Mouse (Mus musculus): ENCODE results near the gene Gm45062. TPM values are rescaled to one million over a fixed set of nuclear protein-coding genes. Genes with fewer than 3 reads are reported as not detected.

The Gm45062 gene
- polyA plus RNA-seq, 1 experiment: not detected

DNA sequence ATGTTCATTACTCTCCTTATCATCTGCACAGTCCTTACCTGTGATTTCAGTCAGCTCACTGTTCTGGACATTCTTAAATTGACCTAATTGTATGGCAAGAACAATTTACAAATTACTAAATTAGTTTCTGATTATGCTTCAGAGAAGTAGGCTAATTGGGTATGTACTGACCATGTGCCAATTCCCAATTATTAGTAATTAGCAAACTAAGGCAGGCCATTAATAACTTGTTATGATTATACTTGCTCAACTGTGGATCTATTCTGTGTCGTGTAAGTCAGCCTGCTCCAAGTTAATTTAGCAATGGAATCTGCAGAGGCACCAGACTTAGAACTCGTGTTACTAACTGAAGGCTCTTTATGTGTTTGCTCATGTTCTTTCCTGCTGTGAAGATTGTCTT lies 113.8 kb downstream of the Gm45062 start:
- no peak overlapping the region for H3K4me3 ChIP-seq (ENCODE audit: insufficient read depth, low read depth, low read length)
- no peaks in the 10 kb centered on the region; the same call in 1 of the 2 replicates for H3K4me1 ChIP-seq (ENCODE audit: control insufficient read depth, insufficient read depth, low read length)
- WGBS: 51% methylated on average over 2 of the region's 2 CpGs
- H3K27ac ChIP-seq (ENCODE audit: insufficient read depth, low read depth, low read length): no peak overlapping the region
- no peak for TF ChIP-seq CTCF (IDR thresholded peaks at IDR 0.05; ENCODE audit: insufficient read depth, low read depth, low read length)
- no peak for TF ChIP-seq POLR2A (IDR thresholded peaks at IDR 0.05; ENCODE audit: insufficient read depth, low read depth, low read length)

DNA sequence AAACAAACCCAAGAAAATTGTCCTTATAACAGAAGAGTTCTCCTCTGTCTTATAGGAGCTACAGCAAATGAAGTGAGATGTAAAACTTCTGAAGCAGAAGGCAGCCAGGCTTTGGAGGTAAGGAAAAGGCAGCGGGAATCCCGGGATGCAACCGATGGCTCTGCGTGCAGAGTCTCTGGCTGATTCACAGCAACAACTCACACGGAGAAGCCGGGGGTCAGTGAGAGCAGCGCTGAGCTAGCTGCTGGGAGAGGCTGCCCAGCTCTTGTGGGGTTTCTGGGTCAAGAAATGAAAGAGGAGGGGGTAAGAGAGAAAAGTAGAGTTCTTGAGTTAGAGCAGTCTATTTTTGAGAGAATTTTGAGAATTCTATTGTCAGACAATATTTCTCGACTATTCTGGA lies 114.6 kb downstream of the Gm45062 start:
- Histone ChIP-seq H3K27ac (ENCODE audit: insufficient read depth, low read depth, low read length) (no peak overlapping the region), H3K4me3 (ENCODE audit: insufficient read depth, low read depth, low read length) (no peak overlapping the region), H3K4me1 (ENCODE audit: control insufficient read depth, insufficient read depth, low read length) (no peaks in the 10 kb centered on the region; the same call in 1 of the 2 replicates)
- 40% methylated on average over 8 of the region's 8 CpGs for WGBS
- TF ChIP-seq POLR2A (IDR thresholded peaks at IDR 0.05; ENCODE audit: insufficient read depth, low read depth, low read length) (no peak), CTCF (IDR thresholded peaks at IDR 0.05; ENCODE audit: insufficient read depth, low read depth, low read length) (no peak)

DNA sequence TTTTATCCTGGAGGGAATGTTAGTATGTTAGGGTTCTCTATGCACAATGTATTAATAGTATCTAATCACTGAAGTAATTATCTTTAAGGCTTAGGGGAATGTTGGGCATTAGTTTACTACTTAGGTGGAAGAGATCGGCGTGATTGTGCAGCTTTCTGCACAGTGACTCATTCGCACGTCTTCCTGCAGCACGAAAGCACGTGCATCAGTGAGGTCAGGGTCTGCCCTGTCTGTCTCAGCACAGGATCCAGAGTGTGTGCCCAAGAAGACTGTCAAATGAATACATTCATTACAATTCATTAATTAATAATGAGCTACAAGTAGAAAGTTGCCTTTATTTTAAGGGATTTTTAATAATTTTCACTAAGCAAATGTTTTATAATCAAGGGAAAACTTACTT lies 115.0 kb downstream of the Gm45062 start:
- Histone ChIP-seq H3K4me3 (ENCODE audit: insufficient read depth, low read depth, low read length) (no peak overlapping the region), H3K27ac (ENCODE audit: insufficient read depth, low read depth, low read length) (no peak overlapping the region), H3K4me1 (ENCODE audit: control insufficient read depth, insufficient read depth, low read length) (no peaks in the 10 kb centered on the region; the same call in 1 of the 2 replicates)
- TF ChIP-seq POLR2A (IDR thresholded peaks at IDR 0.05; ENCODE audit: insufficient read depth, low read depth, low read length): no peak
- TF ChIP-seq CTCF (IDR thresholded peaks at IDR 0.05; ENCODE audit: insufficient read depth, low read depth, low read length): no peak
- 47% methylated on average over 6 of the region's 6 CpGs for WGBS

DNA sequence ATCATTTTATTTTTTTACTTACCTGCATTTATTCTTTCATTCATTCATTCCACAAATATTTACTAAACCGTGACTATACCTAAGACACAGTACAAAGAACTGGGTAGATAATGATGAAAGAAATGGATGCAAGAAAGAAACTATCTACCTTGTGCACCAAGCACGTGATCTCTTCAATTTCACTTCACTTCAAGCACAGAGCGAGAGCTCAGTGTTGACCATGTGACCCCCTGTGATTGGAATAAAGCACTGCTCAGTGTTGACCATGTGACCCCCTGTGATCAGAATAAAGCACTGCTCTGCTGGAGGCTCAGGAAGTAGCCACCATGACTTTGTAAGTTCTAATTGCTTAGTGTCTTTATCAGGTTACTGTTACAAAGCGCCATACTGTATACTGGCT lies 115.5 kb downstream of the Gm45062 start:
- Histone ChIP-seq H3K4me3 (ENCODE audit: insufficient read depth, low read depth, low read length) (no peak overlapping the region), H3K27ac (ENCODE audit: insufficient read depth, low read depth, low read length) (no peak overlapping the region), H3K4me1 (ENCODE audit: control insufficient read depth, insufficient read depth, low read length) (no peaks in the 10 kb centered on the region; the same call in 1 of the 2 replicates)
- no peak for TF ChIP-seq CTCF (IDR thresholded peaks at IDR 0.05; ENCODE audit: insufficient read depth, low read depth, low read length)
- no peak for TF ChIP-seq POLR2A (IDR thresholded peaks at IDR 0.05; ENCODE audit: insufficient read depth, low read depth, low read length)
- 95% methylated on average over 4 of the region's 4 CpGs for WGBS

DNA sequence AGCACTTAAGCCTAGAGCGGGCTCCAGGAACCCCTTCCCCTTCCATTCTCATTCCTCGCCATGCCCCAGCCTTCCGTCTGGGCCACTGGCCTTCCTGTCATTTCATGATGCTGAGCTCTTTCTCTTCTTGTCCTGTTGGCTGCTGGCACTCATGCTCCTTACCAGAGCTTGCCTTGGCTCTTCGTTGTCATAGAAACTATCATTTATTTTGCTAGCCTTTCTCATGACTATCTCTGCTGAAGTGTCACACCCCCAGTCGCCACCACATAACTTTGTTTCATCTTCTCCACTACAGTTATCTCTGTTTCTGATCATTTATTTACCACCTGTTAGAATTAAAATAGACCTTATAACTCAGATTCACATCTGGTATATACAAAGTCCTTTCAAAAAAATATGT lies 117.1 kb downstream of the Gm45062 start:
- TF ChIP-seq CTCF (IDR thresholded peaks at IDR 0.05; ENCODE audit: insufficient read depth, low read depth, low read length): no peak
- no peak for TF ChIP-seq POLR2A (IDR thresholded peaks at IDR 0.05; ENCODE audit: insufficient read depth, low read depth, low read length)
- H3K27ac ChIP-seq (ENCODE audit: insufficient read depth, low read depth, low read length): no peak overlapping the region
- no peak overlapping the region for H3K4me3 ChIP-seq (ENCODE audit: insufficient read depth, low read depth, low read length)
- 95% methylated on average over 5 of the region's 5 CpGs for WGBS
- H3K4me1 ChIP-seq (ENCODE audit: control insufficient read depth, insufficient read depth, low read length): no peaks in the 10 kb centered on the region; the same call in 1 of the 2 replicates

DNA sequence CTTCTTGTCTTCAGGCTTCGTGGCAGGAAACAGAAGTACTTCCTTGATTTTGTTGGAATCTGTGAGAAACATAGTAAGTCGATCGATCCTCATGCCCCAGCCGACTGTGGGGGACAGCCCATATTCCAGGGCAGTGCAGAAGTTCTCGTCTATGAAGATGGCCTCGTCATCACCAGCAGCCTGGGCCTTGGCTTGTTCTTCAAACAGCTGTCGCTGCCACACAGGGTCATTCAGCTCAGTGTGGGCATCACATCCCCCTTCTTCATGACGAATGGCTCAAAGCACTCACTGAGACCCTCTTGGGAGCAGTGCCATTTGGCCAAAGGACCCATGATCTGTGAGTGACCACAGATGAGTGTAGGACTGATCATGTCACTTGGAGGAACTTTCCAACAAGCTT lies 118.4 kb downstream of the Gm45062 start:
- 94% methylated on average over 8 of the region's 8 CpGs for WGBS
- no peaks in the 10 kb centered on the region; the same call in 1 of the 2 replicates for H3K4me1 ChIP-seq (ENCODE audit: control insufficient read depth, insufficient read depth, low read length)
- no peak overlapping the region for H3K4me3 ChIP-seq (ENCODE audit: insufficient read depth, low read depth, low read length)
- H3K27ac ChIP-seq (ENCODE audit: insufficient read depth, low read depth, low read length): no peak overlapping the region
- TF ChIP-seq CTCF (IDR thresholded peaks at IDR 0.05; ENCODE audit: insufficient read depth, low read depth, low read length) (no peak), POLR2A (IDR thresholded peaks at IDR 0.05; ENCODE audit: insufficient read depth, low read depth, low read length) (no peak)

DNA sequence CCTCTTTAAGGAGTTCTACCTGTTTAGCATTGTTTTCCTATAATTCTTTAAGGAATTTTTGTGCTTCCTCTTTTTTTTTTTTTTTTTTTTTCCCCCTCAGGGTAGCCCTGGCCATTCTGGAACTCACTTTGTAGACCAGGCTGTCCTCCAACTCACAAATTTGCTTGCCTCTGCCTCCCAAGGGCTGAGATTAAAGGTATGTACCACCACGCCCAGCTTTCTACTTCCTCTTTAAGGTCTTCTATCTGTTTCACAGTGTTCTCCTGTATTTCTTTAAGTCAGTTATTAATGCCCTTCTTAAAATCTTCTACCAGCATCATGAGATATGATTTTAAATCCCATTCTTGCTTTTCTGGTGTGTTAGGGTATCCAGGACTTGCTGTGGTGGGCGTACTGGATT lies 130.1 kb downstream of the Gm45062 start:
- Histone ChIP-seq H3K4me1 (ENCODE audit: control insufficient read depth, insufficient read depth, low read length) (no peaks in the 10 kb centered on the region), H3K4me3 (ENCODE audit: insufficient read depth, low read depth, low read length) (no peak overlapping the region), H3K27ac (ENCODE audit: insufficient read depth, low read depth, low read length) (no peak overlapping the region)
- TF ChIP-seq POLR2A (IDR thresholded peaks at IDR 0.05; ENCODE audit: insufficient read depth, low read depth, low read length): no peak
- no peak for TF ChIP-seq CTCF (IDR thresholded peaks at IDR 0.05; ENCODE audit: insufficient read depth, low read depth, low read length)
- 100% methylated on average over 2 of the region's 2 CpGs for WGBS

DNA sequence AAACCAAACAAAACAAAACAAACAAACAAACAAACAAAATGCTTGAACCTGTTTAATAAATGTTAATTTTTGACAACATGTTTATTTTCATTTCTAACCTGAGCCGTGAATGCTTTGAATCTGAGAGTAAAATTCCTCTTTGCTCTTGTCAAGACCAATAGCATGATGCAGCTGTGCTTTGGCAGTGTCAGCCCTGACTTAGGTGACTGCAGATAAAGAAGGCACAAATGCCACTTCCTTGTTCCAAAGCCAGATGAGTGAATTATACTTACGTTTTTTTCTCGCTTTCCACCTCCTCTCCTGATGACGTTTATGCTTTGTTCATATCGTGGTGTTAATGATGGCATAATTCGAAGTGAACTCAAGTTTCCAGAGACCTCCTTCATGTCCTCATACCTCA lies 131.0 kb downstream of the Gm45062 start:
- TF ChIP-seq CTCF (IDR thresholded peaks at IDR 0.05; ENCODE audit: insufficient read depth, low read depth, low read length) (no peak), POLR2A (IDR thresholded peaks at IDR 0.05; ENCODE audit: insufficient read depth, low read depth, low read length) (no peak)
- 92% methylated on average over 6 of the region's 6 CpGs for WGBS

DNA sequence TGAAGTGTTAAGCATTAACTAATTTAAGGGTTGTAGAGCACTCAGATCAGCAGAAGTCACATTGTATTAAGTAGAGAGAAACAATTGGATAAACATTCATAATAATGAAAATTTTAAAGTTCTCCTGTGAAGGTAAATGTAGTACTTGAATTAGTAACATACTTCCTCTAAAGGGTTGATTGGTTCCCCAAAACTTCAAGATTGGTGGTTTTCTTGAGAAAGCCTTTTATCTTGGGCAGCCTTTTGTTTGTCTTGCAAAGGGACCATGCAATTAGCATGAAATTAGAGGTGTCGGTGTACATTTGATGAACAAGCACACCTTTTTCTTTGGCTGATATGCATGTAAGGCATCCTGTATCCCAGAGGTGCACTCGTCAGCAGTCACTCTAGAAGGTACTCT lies 131.7 kb downstream of the Gm45062 start:
- Histone ChIP-seq H3K4me1 (ENCODE audit: control insufficient read depth, insufficient read depth, low read length) (no peaks in the 10 kb centered on the region), H3K27ac (ENCODE audit: insufficient read depth, low read depth, low read length) (no peak overlapping the region), H3K4me3 (ENCODE audit: insufficient read depth, low read depth, low read length) (no peak overlapping the region)
- WGBS: 83% methylated on average over 2 of the region's 2 CpGs
- TF ChIP-seq CTCF (IDR thresholded peaks at IDR 0.05; ENCODE audit: insufficient read depth, low read depth, low read length): no peak
- TF ChIP-seq POLR2A (IDR thresholded peaks at IDR 0.05; ENCODE audit: insufficient read depth, low read depth, low read length): no peak

More for the DNA sequence above, 131.0 kb downstream of the Gm45062 start:
- Histone ChIP-seq H3K4me3 (ENCODE audit: insufficient read depth, low read depth, low read length) (no peak overlapping the region), H3K4me1 (ENCODE audit: control insufficient read depth, insufficient read depth, low read length) (no peaks in the 10 kb centered on the region), H3K27ac (ENCODE audit: insufficient read depth, low read depth, low read length) (no peak overlapping the region)

DNA sequence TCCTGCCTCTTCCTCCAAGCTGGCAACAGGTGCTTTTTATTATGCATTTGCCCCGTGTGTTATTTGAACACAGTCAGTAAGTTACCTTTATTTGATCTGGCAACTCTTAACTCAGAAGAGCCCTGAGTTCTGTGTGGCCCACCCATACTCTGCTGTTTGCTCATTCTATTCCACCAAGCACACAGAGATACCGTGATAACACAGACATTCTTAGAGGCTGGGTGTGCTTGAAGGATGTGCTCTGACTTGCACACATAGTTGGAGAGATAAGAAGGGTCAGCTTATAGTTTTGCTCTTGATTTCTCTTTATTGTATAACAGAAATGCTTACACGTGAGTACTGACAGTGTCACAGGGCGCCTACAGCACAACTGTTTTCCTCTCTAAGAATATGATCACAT lies 133.8 kb downstream of the Gm45062 start:
- 86% methylated on average over 4 of the region's 4 CpGs for WGBS
- no peak overlapping the region for H3K27ac ChIP-seq (ENCODE audit: insufficient read depth, low read depth, low read length)
- peaks cover 2% of the 10 kb centered on the region; the same call in 1 of the 2 replicates for H3K4me1 ChIP-seq (ENCODE audit: control insufficient read depth, insufficient read depth, low read length)
- no peak for TF ChIP-seq POLR2A (IDR thresholded peaks at IDR 0.05; ENCODE audit: insufficient read depth, low read depth, low read length)
- TF ChIP-seq CTCF (IDR thresholded peaks at IDR 0.05; ENCODE audit: insufficient read depth, low read depth, low read length): no peak
- H3K4me3 ChIP-seq (ENCODE audit: insufficient read depth, low read depth, low read length): no peak overlapping the region
